Mouse (Mus musculus) stomach, embryonic 16.5 days (tissue): ENCODE data around the gene 4930519P11Rik. TPM values are rescaled to one million over a fixed set of nuclear protein-coding genes. Genes with fewer than 3 reads are reported as not detected.

Experiments used
- ATAC-seq: fragments of 200-750 bp; cut with Nextera tagmentation; 2 replicates; pipeline ENCODE4 v1.8.0; 2017; ENCODE audit warnings: moderate number of reproducible peaks, moderate TSS enrichment; ENCODE audit not compliant: insufficient read depth, low FRiP score
- H3K27ac ChIP-seq: fragments of 300-500 bp; sonication (generic); 2 replicates; pipeline ENCODE4 v1.5.1; 2014; ENCODE audit warnings: low read length
- H3K27me3 ChIP-seq: fragments of 300-500 bp; sonication (generic); 2 replicates; pipeline ENCODE4 v1.6.1; 2014; ENCODE audit warnings: low read length, control low read depth, mixed read lengths; ENCODE audit not compliant: control insufficient read depth, insufficient read depth
- H3K36me3 ChIP-seq: fragments of 300-500 bp; sonication (generic); 2 replicates; pipeline ENCODE4 v1.6.1; 2014; ENCODE audit warnings: low read length; ENCODE audit not compliant: control insufficient read depth, insufficient read depth
- H3K4me1 ChIP-seq: fragments of 300-500 bp; sonication (generic); 2 replicates; pipeline ENCODE4 v1.6.1; 2014; ENCODE audit warnings: low read length, control low read depth, mixed read lengths; ENCODE audit not compliant: control insufficient read depth, insufficient read depth
- H3K4me2 ChIP-seq: fragments of 300-500 bp; sonication (generic); 2 replicates; pipeline ENCODE4 v1.6.1; 2014; ENCODE audit warnings: low read depth, low read length, mixed read lengths
- H3K4me3 ChIP-seq: fragments of 300-500 bp; sonication (generic); replicated peaks from 2 replicates; pipeline ENCODE4 v1.5.1; 2014; ENCODE audit warnings: mild to moderate bottlenecking, low read length
- H3K9ac ChIP-seq: fragments of 300-500 bp; sonication (generic); 2 replicates; pipeline ENCODE4 v1.6.1; 2014; ENCODE audit warnings: low read length
- H3K9me3 ChIP-seq: fragments of 300-500 bp; sonication (generic); replicated peaks from 2 replicates; pipeline ENCODE4 v1.6.1; 2016; ENCODE audit warnings: low read length, control low read depth; ENCODE audit not compliant: control insufficient read depth
- WGBS: fragments of 180-500 bp; shearing (Covaris S2); extraction: QIAGEN DNeasy Blood & Tissue Kit; methylation state at CpG from one replicate; pipeline ENCODE4 v1.1.7; 2014; 5-methylcytosine and 5-hydroxymethylcytosine counted together
- polyA plus RNA-seq: library from polyadenylated mRNA; unstranded; fragments of >200 nt; fragmentation: Nextera tagmentation; extraction: Ambion mirVana; gene quantifications from 2 replicates; pipeline ENCODE4 v1.2.1, GENCODE M21; 2015

4930519P11Rik gene
- polyA plus RNA-seq, 1 experiment from 2014 or later: not detected

DNA sequence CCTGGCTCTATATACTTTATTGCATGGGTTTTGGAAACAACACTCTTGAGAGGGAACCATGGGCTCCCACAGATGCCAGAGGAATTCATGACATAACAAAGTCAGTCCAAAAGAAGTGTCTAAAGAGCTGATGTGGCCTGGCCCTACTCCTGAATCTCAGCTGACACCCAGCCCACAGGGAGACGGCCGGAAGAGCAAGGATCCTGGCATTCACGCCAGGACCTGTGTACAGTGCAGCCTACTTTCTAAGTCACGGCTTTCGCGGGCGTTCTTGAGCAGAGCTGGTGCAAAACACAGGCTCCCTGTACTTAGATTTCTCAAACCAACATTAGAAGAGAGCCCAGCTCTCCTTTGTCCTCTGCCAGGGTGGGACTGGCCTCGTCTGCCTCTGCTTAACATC is 32.7 kb downstream of the 4930519P11Rik start:
- H3K27ac ChIP-seq: no peak overlapping the region
- no peak overlapping the region for H3K4me2 ChIP-seq
- 0 out of 2 replicates have a peak, but pooled peaks cover 7% of the 10 kb centered on the region for H3K4me1 ChIP-seq
- H3K27me3 ChIP-seq: no peaks in the 10 kb centered on the region
- H3K36me3 ChIP-seq: no peaks in the 10 kb centered on the region
- H3K9me3 ChIP-seq: no peaks in the 10 kb centered on the region
- ATAC-seq: no peak
- WGBS: 61% methylated on average over 8 of the region's 8 CpGs
- no peak overlapping the region for H3K4me3 ChIP-seq
- H3K9ac ChIP-seq: no peak overlapping the region

GRCm38 (mm10) chr2:154577744-154578067 is 35.5 kb downstream of the 4930519P11Rik start:
- Histone ChIP-seq H3K27ac (no peak overlapping the region), H3K36me3 (no peaks in the 10 kb centered on the region), H3K4me2 (no peak overlapping the region), H3K9ac (no peak overlapping the region), H3K4me3 (no peak overlapping the region), H3K9me3 (no peaks in the 10 kb centered on the region), H3K4me1 (no peaks in the 10 kb centered on the region), H3K27me3 (no peaks in the 10 kb centered on the region)
- no peak for ATAC-seq
- 92% methylated on average over 6 of the region's 6 CpGs for WGBS

- Histone ChIP-seq H3K9me3 (no peaks in the 10 kb centered on the region), H3K27ac (no peak overlapping the region), H3K4me3 (no peak overlapping the region), H3K9ac (no peak overlapping the region), H3K4me1 (0 out of 2 replicates have a peak, but pooled peaks cover 4% of the 10 kb centered on the region), H3K36me3 (no peaks in the 10 kb centered on the region), H3K4me2 (no peak overlapping the region), H3K27me3 (no peaks in the 10 kb centered on the region)
- no peak for ATAC-seq
- 56% methylated on average over 12 of the region's 12 CpGs for WGBS
These were observed 36.1 kb downstream of the 4930519P11Rik start for GRCm38 (mm10) chr2:154576876-154577743.

DNA sequence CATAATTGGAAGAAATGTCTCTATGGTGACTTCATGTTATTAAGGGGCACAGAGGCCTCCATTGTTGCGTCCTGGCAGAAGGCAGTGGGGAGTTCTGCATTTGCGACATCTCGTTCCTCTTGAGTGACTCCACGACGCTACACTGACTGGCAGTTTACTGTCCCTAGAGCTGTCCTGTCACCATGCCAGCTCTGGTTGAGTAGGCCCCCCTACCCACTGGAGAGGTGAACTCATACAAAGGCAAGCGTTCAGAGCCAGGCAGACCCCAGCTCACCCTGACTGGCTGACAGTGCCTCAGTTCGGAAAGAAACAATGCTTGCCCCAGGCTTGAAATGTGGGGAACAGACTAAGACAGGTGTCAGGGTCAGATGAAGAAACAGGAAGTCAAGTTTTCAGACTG is 39.0 kb downstream of the 4930519P11Rik start:
- no peak for ATAC-seq
- Histone ChIP-seq H3K4me2 (no peak overlapping the region), H3K27me3 (no peaks in the 10 kb centered on the region), H3K4me1 (peaks cover 13% of the 10 kb centered on the region; the same call in 1 of the 2 replicates), H3K4me3 (no peak overlapping the region), H3K36me3 (no peaks in the 10 kb centered on the region), H3K27ac (no peak overlapping the region), H3K9me3 (no peaks in the 10 kb centered on the region), H3K9ac (no peak overlapping the region)
- 73% methylated on average over 7 of the region's 7 CpGs for WGBS

GRCm38 (mm10) chr2:154572996-154573395 is 40.2 kb downstream of the 4930519P11Rik start:
- H3K4me2 ChIP-seq: no peak overlapping the region
- H3K4me1 ChIP-seq: peaks cover 22% of the 10 kb centered on the region
- 68% methylated on average over 3 of the region's 3 CpGs for WGBS

DNA sequence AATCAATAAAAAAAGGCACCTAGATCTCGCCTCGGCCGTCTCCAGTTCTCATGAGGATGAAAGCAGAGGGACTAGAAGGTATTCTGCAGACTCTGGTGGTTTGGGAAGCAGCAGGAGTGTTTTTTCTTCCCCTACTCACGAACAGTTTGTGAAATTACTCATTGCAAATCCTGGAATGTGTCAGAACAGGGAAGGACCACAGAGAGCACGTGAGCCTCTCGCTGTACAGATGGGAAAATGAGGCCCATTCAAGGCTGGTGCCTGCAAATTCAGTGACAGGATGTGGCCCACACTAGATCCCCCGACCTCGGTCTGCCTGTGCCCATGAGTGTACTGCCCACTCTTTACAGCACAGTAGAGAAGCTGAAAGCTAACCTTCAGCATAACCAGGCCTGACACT is 41.3 kb downstream of the 4930519P11Rik start:
- Histone ChIP-seq H3K27ac (peak overlapping the region; percentile 29; the same call in 1 of the 2 replicates), H3K9me3 (no peaks in the 10 kb centered on the region), H3K36me3 (no peaks in the 10 kb centered on the region), H3K4me1 (peaks cover 31% of the 10 kb centered on the region), H3K4me2 (no peak overlapping the region), H3K4me3 (no peak overlapping the region), H3K9ac (no peak overlapping the region), H3K27me3 (no peaks in the 10 kb centered on the region)
- ATAC-seq: no peak
- whole genome bisulfite sequencing: 49% methylated on average over 8 of the region's 8 CpGs

More at GRCm38 (mm10) chr2:154572996-154573395, 40.2 kb downstream of the 4930519P11Rik start:
- ATAC-seq: no peak
- H3K36me3 ChIP-seq: no peaks in the 10 kb centered on the region
- no peaks in the 10 kb centered on the region for H3K27me3 ChIP-seq
- no peak overlapping the region for H3K4me3 ChIP-seq
- H3K9me3 ChIP-seq: no peaks in the 10 kb centered on the region
- no peak overlapping the region for H3K27ac ChIP-seq
- no peak overlapping the region for H3K9ac ChIP-seq

GRCm38 (mm10) chr2:154571266-154571665 is 42.0 kb downstream of the 4930519P11Rik start:
- Histone ChIP-seq H3K9me3 (no peaks in the 10 kb centered on the region), H3K9ac (no peak overlapping the region), H3K27ac (no peak overlapping the region), H3K4me1 (peaks cover 38% of the 10 kb centered on the region), H3K27me3 (no peaks in the 10 kb centered on the region), H3K4me3 (no peak overlapping the region), H3K36me3 (no peaks in the 10 kb centered on the region), H3K4me2 (no peak overlapping the region)
- 82% methylated on average over 4 of the region's 4 CpGs for WGBS
- no peak for ATAC-seq

DNA sequence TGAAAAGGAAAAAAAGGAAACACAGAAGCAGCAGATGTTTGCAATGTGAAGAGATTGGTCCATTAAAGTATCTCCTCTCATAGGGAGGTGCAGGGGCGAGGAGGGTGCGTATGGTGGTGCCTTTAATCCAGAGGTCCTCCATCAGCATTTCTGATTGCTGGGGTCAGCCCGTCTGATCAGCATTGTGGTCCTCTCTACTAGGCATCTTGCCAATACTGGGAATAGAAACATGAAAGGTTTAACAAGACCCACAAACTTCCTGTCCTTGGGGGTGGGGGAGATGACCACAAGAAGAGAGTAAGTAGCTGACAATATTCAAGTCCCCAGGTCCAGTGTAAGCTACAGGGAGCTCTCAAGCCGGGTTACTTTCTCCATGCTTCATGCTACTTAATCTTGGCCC is 42.6 kb downstream of the 4930519P11Rik start:
- Histone ChIP-seq H3K27ac (peak overlapping the region; percentile 83; the same call in 1 of the 2 replicates), H3K36me3 (no peaks in the 10 kb centered on the region), H3K4me3 (no peak overlapping the region), H3K4me1 (peaks cover 42% of the 10 kb centered on the region), H3K9ac (no peak overlapping the region), H3K9me3 (no peaks in the 10 kb centered on the region), H3K27me3 (no peaks in the 10 kb centered on the region), H3K4me2 (peak overlapping the region; percentile 76)
- 57% methylated on average over 4 of the region's 4 CpGs for WGBS
- ATAC-seq: no peak

DNA sequence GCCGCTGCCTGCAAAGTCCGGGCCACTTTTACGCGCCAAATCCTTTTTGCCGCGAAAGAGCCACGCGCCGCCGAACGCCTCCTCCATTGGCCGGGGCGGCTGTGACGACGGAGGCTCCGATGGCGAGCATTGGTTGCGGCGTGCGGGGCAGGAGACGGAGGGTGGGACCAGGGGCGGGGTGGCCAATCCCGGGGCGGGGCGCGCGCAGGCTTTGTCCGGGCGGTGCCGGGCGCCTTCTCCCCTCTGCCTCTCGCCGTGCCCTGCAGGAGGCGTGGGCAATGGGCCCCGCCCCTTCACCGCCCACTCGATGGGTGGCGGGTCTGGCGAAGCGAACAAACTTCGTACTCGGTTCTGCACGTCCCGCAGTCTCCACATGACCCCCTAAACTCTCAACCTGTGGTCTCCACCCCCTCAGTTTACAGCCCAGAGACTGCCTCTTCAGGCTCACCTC is 43.4 kb downstream of the 4930519P11Rik start, which contains the start of gene E2f1:
Gene E2f1, minus strand, starts transcription at position 57 of the 451 bp plus-strand sequence.
- peak; percentile 97 for ATAC-seq
- Histone ChIP-seq H3K9me3 (no peaks in the 10 kb centered on the region), H3K27me3 (no peaks in the 10 kb centered on the region), H3K9ac (peak within 1 kb of the TSS; percentile 75), H3K36me3 (no peaks in the 10 kb centered on the region), H3K4me2 (peak within 1 kb of the TSS; percentile 76), H3K4me1 (peaks cover 42% of the 10 kb centered on the region), H3K4me3 (peak within 1 kb of the TSS; percentile 75), H3K27ac (peak within 1 kb of the TSS; percentile 88)
- WGBS: under 1% methylated on average over 44 of the region's 44 CpGs
